Mouse (Mus musculus): Measurements from ENCODE around the gene Ces2h. TPM values are rescaled to one million over a fixed set of nuclear protein-coding genes. Genes with fewer than 3 reads are reported as not detected.

The Ces2h gene
- polyA plus RNA-seq, 2 experiments from 2014 or later, result not detected

Other genes with a start within 250 kb of the Ces2h start
- gene Ces2b, start 169.3 kb upstream of the Ces2h start, polyA plus RNA-seq (2017; shearing (Covaris generic)), result not detected
- 10 to 100 TPM; 22.1 to 39.8 TPM for gene Ces2c, start 153.8 kb upstream of the Ces2h start, polyA plus RNA-seq (2017; shearing (Covaris generic))
- not detected for gene Ces2e, start 74.6 kb upstream of the Ces2h start, polyA plus RNA-seq (2017; shearing (Covaris generic))
- gene Ces2f, start 53.5 kb upstream of the Ces2h start, polyA plus RNA-seq (2017; shearing (Covaris generic)), result not detected
- gene Ces2g, start 39.1 kb upstream of the Ces2h start, polyA plus RNA-seq (2017; shearing (Covaris generic)), result under 1 TPM; 0.13 to 0.28 TPM
- not detected for gene Ces3a, start 47.7 kb downstream of the Ces2h start, polyA plus RNA-seq (2017; shearing (Covaris generic))
- gene Ces3b, start 82.9 kb downstream of the Ces2h start, polyA plus RNA-seq (2017; shearing (Covaris generic)), result not detected
- gene Ces4a, start 130.9 kb downstream of the Ces2h start, polyA plus RNA-seq (2017; shearing (Covaris generic)), result under 1 TPM in 1 of 2 experiments, not detected in 1; 0.13 TPM
- 10 to 100 TPM; 26.7 to 40.6 TPM for gene Cbfb, start 169.8 kb downstream of the Ces2h start, polyA plus RNA-seq (2017; shearing (Covaris generic))
- 10 to 100 TPM; 13.9 to 14.2 TPM for gene D230025D16Rik, start 224.3 kb downstream of the Ces2h start, polyA plus RNA-seq (2017; shearing (Covaris generic))